Mouse (Mus musculus) heart, adult 2 months (tissue): ENCODE data around the gene Nol9. TPM values are rescaled to one million over a fixed set of nuclear protein-coding genes. Genes with fewer than 3 reads are reported as not detected.
A peak's percentile ranks its signal among the peaks of the same experiment; 100 is the strongest.

ENCODE experiments used
- DNase-seq, 2 experiments: peaks; one replicate each; pipeline ENCODE4 v3.0.0; 2021
- H3K27ac ChIP-seq: fragments of 200-600 bp; 2 replicates; pipeline ENCODE4 v1.8.1; 2022
- H3K27me3 ChIP-seq: fragments of 200-500 bp; 2 replicates; pipeline ENCODE4 v1.6.1; 2012; ENCODE audit warnings: mild to moderate bottlenecking, low read length, inconsistent platforms, mixed read lengths; ENCODE audit not compliant: control insufficient read depth, insufficient read depth
- H3K36me3 ChIP-seq: fragments of 200-500 bp; 2 replicates; pipeline ENCODE4 v1.6.1; 2012; ENCODE audit warnings: low read length, inconsistent platforms; ENCODE audit not compliant: control insufficient read depth, insufficient read depth
- H3K4me1 ChIP-seq: fragments of 200-500 bp; 2 replicates; pipeline ENCODE4 v1.6.1; 2011; ENCODE audit warnings: low read length; ENCODE audit not compliant: control insufficient read depth, insufficient read depth
- H3K4me3 ChIP-seq: fragments of 200-600 bp; 2 replicates; pipeline ENCODE4 v1.8.1; 2022
- H3K79me2 ChIP-seq: fragments of 200-500 bp; replicated peaks from 2 replicates; pipeline ENCODE4 v1.6.1; 2012; ENCODE audit warnings: mild to moderate bottlenecking, inconsistent platforms, low read length, moderate library complexity, mixed read lengths; ENCODE audit not compliant: control insufficient read depth, insufficient read depth
- H3K9ac ChIP-seq: fragments of 200-500 bp; 2 replicates; pipeline ENCODE4 v1.6.1; 2012; ENCODE audit warnings: low read depth, mild to moderate bottlenecking, control low read depth, inconsistent platforms, low read length, mixed read lengths
- CTCF ChIP-seq: fragments of 200-600 bp; IDR thresholded peaks from 2 replicates; pipeline ENCODE4 v1.8.1; 2022; ENCODE audit warnings: antibody characterized with exemption, mild to moderate bottlenecking, moderate library complexity
- EP300 ChIP-seq: fragments of 200-500 bp; IDR thresholded peaks from 2 replicates; pipeline ENCODE4 v1.6.1; 2011; ENCODE audit warnings: low read depth, low read length, control low read depth; ENCODE audit not compliant: insufficient read depth
- POLR2A ChIP-seq: fragments of 200-500 bp; IDR thresholded peaks from 2 replicates; pipeline ENCODE4 v1.6.1; 2011; ENCODE audit warnings: mild to moderate bottlenecking, low read depth, low read length, control low read depth; ENCODE audit not compliant: insufficient read depth
- WGBS: fragments of 180-500 bp; shearing (Covaris S2); methylation state at CpG from one replicate; pipeline ENCODE4 v1.1.7; 2018; 5-methylcytosine and 5-hydroxymethylcytosine counted together
- intact Hi-C: fragments of 180-260 bp; cut with DNase I; formaldehyde crosslinking; loops from one replicate; pipeline ENCODE4 v1.15.1; 2025
- polyA plus RNA-seq: library from polyadenylated mRNA; depleted of rRNA; stranded (reverse); fragments of >200 nt; gene quantifications from 2 replicates; pipeline ENCODE4 v1.2.3, GENCODE M21; 2012
- total RNA-seq, 2 experiments: library from RNA; stranded (reverse); gene quantifications; 2 replicates each; pipeline ENCODE4 v1.2.3; 2021

The Nol9 gene
- total and polyA plus RNA-seq, 3 experiments = 7.3 to 9.8 (median 9.7) TPM

DNA sequence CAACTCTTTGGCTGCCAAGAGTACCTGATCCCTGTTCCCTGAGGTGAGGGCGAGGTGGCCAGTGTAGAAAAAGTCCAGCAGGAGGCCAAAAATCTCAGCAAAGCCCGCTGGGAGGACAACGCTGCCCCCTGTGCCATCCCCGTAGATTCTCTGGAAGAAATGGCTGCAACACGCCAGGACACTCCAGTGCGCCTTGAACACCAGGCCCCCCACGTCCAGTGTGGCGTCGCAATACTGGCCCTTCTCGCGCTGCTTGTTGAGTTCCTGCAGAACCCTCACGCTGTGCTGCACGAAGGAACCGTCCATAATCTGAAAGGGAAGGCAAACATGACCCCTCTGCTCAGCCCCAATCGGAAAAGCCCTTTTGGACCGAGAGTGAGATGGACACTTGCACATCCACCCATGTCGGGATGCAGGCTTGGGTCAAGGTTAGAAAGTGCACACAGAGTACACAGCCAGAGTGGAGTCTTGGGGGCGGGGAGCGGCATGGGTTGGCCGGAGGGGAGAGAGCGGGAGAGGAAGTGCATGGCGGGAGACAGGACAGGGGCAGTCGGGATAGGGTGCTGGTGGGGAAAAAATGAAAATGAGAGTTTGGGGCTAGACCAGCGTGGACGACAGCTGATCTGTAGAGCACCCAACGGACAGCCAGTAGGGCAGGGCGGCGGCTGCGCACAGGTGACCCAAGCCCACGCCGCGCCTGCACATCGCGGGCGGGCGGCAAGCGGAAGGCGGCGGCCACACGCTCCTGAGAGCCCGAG, 12.2 kb upstream of the Nol9 start:
- Histone ChIP-seq H3K27me3 (no peaks in the 10 kb centered on the region), H3K27ac (peak overlapping the region; percentile 79), H3K4me3 (peak overlapping the region; percentile 78), H3K9ac (peak overlapping the region; percentile 89), H3K36me3 (no peaks in the 10 kb centered on the region), H3K4me1 (peaks cover 11% of the 10 kb centered on the region), H3K79me2 (no peaks in the 10 kb centered on the region)
- DNase-seq = no peak
- no peak for TF ChIP-seq CTCF
- no peak for TF ChIP-seq EP300
- TF ChIP-seq POLR2A = no peak
- 3% methylated on average over 39 of the region's 41 CpGs for WGBS
- intact Hi-C loops = loop anchor here (1.0 to 10.0 kb wide), 4 partner anchors 17 to 268 kb away; partner anchors contain the start of genes Hes3 and Icmt

DNA sequence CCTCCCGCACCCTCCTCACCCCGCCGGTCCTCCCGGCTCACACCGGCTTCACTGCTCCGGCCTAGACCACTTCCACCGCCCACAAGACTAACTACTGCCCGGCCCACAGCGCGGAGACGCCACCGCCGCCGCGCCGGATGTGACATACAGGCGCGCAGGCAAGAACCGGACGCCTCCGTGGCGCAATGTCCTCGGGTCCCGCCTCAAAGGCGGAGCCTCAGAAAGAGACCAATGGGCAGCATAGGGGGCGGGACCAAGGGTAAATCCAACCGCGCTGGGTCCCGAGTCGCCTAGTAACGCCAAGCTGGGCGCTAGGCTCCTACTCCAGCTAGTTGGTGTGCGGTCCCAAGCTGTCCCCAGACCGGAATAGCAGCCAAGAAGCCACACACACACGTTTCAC, 11.6 kb upstream of the Nol9 start, which contains the start of gene Zbtb48:
Gene Zbtb48 (minus strand): TSS at position 148 of the 400 bp plus-strand sequence.
- H3K36me3 ChIP-seq = no peaks in the 10 kb centered on the region
- H3K27ac ChIP-seq = peak within 1 kb of the TSS; percentile 79
- intact Hi-C loops = loop anchor here (2.0 to 10.0 kb wide), 2 partner anchors 47 to 267 kb away; partner anchors contain the start of genes Hes3 and Icmt
- peak within 1 kb of the TSS; percentile 89 for H3K9ac ChIP-seq
- peak; percentile 96 to 99 for DNase-seq
- WGBS = under 1% methylated on average over 34 of the region's 35 CpGs
- no peak for TF ChIP-seq CTCF
- TF ChIP-seq POLR2A = peak; percentile 88
- TF ChIP-seq EP300 = 0 out of 2 replicates have a peak, but pooled peaks have one; percentile 69
- H3K4me3 ChIP-seq = peak within 1 kb of the TSS; percentile 78
- H3K4me1 ChIP-seq = peaks cover 11% of the 10 kb centered on the region
- H3K27me3 ChIP-seq = no peaks in the 10 kb centered on the region
- H3K79me2 ChIP-seq = no peaks in the 10 kb centered on the region

DNA sequence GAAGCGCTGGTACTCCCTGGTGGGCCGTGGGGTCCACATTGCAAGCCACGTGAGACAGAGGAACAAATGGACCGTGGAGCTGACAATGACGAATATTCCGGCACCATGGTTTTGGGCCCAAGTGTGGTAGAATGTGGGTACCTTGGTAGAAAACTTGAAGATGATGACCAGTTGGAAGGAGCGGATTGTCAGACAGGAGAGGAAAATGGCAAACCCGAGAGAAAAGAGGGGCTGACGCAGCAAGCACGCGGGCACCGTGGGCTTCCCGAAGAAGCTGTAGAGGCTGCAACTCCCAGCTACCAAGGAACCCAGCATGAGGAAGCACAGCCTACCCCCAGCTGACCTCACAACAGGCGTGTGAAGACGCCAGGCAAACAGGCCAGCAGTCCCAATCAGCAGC, 10.7 kb upstream of the Nol9 start:
- no peak for DNase-seq
- H3K36me3 ChIP-seq = no peaks in the 10 kb centered on the region
- TF ChIP-seq EP300 (no peak), POLR2A (no peak), CTCF (no peak)
- no peaks in the 10 kb centered on the region for H3K27me3 ChIP-seq
- H3K9ac ChIP-seq = no peak overlapping the region
- WGBS = 57% methylated on average over 15 of the region's 15 CpGs
- H3K79me2 ChIP-seq = no peaks in the 10 kb centered on the region
- no peak overlapping the region for H3K4me3 ChIP-seq
- peaks cover 11% of the 10 kb centered on the region for H3K4me1 ChIP-seq
- intact Hi-C loops = loop anchor here (10.0 kb wide), 1 partner anchor 266 kb away; the partner anchor contains the start of genes Hes3 and Icmt
- no peak overlapping the region for H3K27ac ChIP-seq

DNA sequence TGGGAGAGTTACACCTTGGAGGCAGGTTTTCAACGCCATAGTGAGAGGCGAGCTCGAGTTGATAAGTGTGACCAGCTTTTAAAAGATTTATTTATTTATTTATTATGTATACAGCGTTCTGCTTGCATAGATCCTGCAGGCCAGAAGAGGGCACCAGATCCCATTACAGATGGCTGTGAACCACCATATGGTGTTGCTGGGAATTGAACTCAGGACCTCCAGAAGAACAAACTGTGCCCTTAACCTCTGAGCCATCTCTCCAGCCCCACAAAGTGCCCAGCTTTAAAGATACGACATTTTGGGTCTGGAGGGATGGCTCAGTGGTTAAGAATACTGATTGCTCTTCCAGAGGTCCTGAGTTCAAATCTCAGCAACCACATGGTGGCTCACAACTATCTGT, 10.0 kb upstream of the Nol9 start:
- no peak overlapping the region for H3K9ac ChIP-seq
- H3K36me3 ChIP-seq = no peaks in the 10 kb centered on the region
- H3K4me3 ChIP-seq = no peak overlapping the region
- H3K4me1 ChIP-seq = peaks cover 11% of the 10 kb centered on the region
- 36% methylated on average over 5 of the region's 5 CpGs for WGBS
- no peak for DNase-seq
- H3K27ac ChIP-seq = no peak overlapping the region
- intact Hi-C loops = loop anchor here (10.0 kb wide), 1 partner anchor 266 kb away; the partner anchor contains the start of genes Hes3 and Icmt
- TF ChIP-seq POLR2A (no peak), CTCF (peak; percentile 70), EP300 (no peak)
- no peaks in the 10 kb centered on the region for H3K27me3 ChIP-seq
- H3K79me2 ChIP-seq = no peaks in the 10 kb centered on the region

DNA sequence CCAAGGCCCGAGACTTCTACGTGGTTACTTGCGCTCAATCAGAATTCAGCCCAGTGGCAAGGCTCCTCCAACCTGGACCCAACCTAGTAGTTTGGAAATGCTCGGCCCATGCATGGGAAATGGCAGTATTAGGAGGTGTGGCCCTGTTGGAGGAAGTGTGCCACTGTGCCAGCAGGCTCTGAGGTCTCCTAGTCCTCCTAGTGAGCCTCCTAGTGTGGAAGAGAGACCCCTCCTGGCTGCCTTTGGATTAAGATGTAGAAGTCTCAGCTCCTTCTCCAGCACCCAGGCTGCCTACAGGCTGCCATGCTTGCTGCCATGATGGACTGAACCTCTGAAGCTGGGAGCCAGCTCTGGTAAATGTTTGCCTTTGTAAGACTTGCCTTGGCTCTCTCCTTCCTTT, 9.1 kb upstream of the Nol9 start:
- H3K79me2 ChIP-seq = no peaks in the 10 kb centered on the region
- H3K4me1 ChIP-seq = peaks cover 11% of the 10 kb centered on the region
- no peak for DNase-seq
- no peaks in the 10 kb centered on the region for H3K27me3 ChIP-seq
- H3K27ac ChIP-seq = no peak overlapping the region
- TF ChIP-seq CTCF (no peak), POLR2A (no peak), EP300 (no peak)
- H3K4me3 ChIP-seq = no peak overlapping the region
- H3K36me3 ChIP-seq = no peaks in the 10 kb centered on the region
- intact Hi-C loops = loop anchor here (10.0 kb wide), 1 partner anchor 265 kb away; the partner anchor contains the start of genes Hes3 and Icmt
- no peak overlapping the region for H3K9ac ChIP-seq
- 79% methylated on average over 4 of the region's 4 CpGs for WGBS

DNA sequence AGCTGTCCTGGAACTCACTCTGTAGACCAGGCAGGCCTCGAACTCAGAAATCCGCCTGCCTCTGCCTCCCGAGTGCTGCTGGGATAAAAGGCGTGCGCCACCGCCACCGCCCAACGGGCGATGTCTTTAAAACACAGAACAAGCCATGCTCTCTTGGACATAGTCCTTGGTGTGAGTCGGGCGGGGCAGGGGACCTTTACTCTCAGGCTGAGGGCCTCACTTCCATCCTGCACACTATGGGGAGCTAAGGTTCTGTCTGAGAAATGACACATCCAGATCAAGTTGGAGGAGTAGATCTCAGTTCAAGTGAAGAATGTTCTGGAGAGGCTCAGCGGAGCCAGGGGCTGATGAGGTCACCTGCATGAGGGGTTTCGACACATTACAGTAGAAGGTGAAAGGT, 6.2 kb upstream of the Nol9 start:
- H3K27me3 ChIP-seq = no peaks in the 10 kb centered on the region
- 86% methylated on average over 13 of the region's 13 CpGs for WGBS
- no peak overlapping the region for H3K9ac ChIP-seq
- H3K4me1 ChIP-seq = peaks cover 2% of the 10 kb centered on the region
- intact Hi-C loops = no loop called here
- H3K79me2 ChIP-seq = no peaks in the 10 kb centered on the region
- DNase-seq = no peak
- TF ChIP-seq EP300 (no peak), CTCF (no peak), POLR2A (no peak)
- H3K36me3 ChIP-seq = no peaks in the 10 kb centered on the region
- H3K27ac ChIP-seq = no peak overlapping the region
- no peak overlapping the region for H3K4me3 ChIP-seq
